16 mouse cellular contexts compared by ENCODE assay signal in genomic region chr19:47445726-47446125, GRCm38 (mm10). TPM values are rescaled to one million over a fixed set of nuclear protein-coding genes. Genes with fewer than 3 reads are reported as not detected.
A peak's percentile ranks its signal among the peaks of the same experiment; 100 is the strongest.
DNase-seq lines count a peak whose midpoint lies in the region; ATAC-seq lines count a peak whose summit lies in the region.
"Had no signal": no experiment of that assay in that cellular context is flagged by ENCODE, and none has a peak within 500 bp of the region (broad histone marks: within the 10 kb centered on the region; RNA-seq: fewer than 3 reads in every experiment).

No protein-coding gene starts in this region.

- no peak for ATAC-seq in liver, embryonic 15.5 days (ENCODE audit: insufficient read depth)
- ATAC-seq in stomach, embryonic 16.5 days (ENCODE audit: insufficient read depth, low FRiP score): no peak
- ATAC-seq in granulocyte monocyte progenitor cell, adult 5-6 weeks (replicated peaks; ENCODE audit: poor library complexity, severe bottlenecking): no peak

- peak overlapping the region; percentile 52; the same call in 1 of the 2 replicates for H3K27ac ChIP-seq in heart, embryonic 10.5 days
- H3K27ac ChIP-seq in liver, embryonic 15.5 days (replicated peaks): no peak overlapping the region
- H3K27ac ChIP-seq in stomach, embryonic 16.5 days (ENCODE audit: low read length): 0 out of 2 replicates have a peak overlapping the region, but pooled peaks have one; percentile 11
- H3K27ac ChIP-seq: hindbrain, embryonic 13.5 days; midbrain, embryonic 12.5 days had no signal

- H3K9me3 ChIP-seq in heart, embryonic 10.5 days: no peaks in the 10 kb centered on the region
- H3K9me3 ChIP-seq in liver, embryonic 15.5 days (replicated peaks): no peaks in the 10 kb centered on the region
- no peaks in the 10 kb centered on the region for H3K9me3 ChIP-seq in stomach, embryonic 16.5 days (replicated peaks; ENCODE audit: control insufficient read depth, low read length)
- H3K9me3 ChIP-seq: hindbrain, embryonic 13.5 days; midbrain, embryonic 12.5 days had no signal

- H3K36me3 ChIP-seq in heart, embryonic 10.5 days: no peaks in the 10 kb centered on the region
- no peaks in the 10 kb centered on the region for H3K36me3 ChIP-seq in liver, embryonic 15.5 days (replicated peaks)
- H3K36me3 ChIP-seq in stomach, embryonic 16.5 days (ENCODE audit: control insufficient read depth, insufficient read depth, low read length): no peaks in the 10 kb centered on the region
- H3K36me3 ChIP-seq: hindbrain, embryonic 13.5 days; midbrain, embryonic 12.5 days had no signal

- H3K27me3 ChIP-seq in heart, embryonic 10.5 days (ENCODE audit: insufficient read depth, poor library complexity, severe bottlenecking): no peaks in the 10 kb centered on the region
- H3K27me3 ChIP-seq in liver, embryonic 15.5 days: no peaks in the 10 kb centered on the region
- H3K27me3 ChIP-seq in stomach, embryonic 16.5 days (ENCODE audit: control insufficient read depth, insufficient read depth, low read length): no peaks in the 10 kb centered on the region
- H3K27me3 ChIP-seq: hindbrain, embryonic 13.5 days had no signal

- H3K4me2 ChIP-seq in liver, embryonic 15.5 days: 0 out of 2 replicates have a peak overlapping the region, but pooled peaks have one; percentile 10
- H3K4me2 ChIP-seq in stomach, embryonic 16.5 days (ENCODE audit: low read depth, low read length): peak overlapping the region; percentile 2; the same call in 1 of the 2 replicates
- H3K4me2 ChIP-seq: hindbrain, embryonic 13.5 days; midbrain, embryonic 12.5 days had no signal

- 85% methylated on average over 6 of the region's 6 CpGs for WGBS in heart, embryonic 10.5 days
- 67% methylated on average over 6 of the region's 6 CpGs for WGBS in liver, embryonic 15.5 days (ENCODE audit: insufficient replicate concordance)
- WGBS in stomach, embryonic 16.5 days: 58% methylated on average over 6 of the region's 6 CpGs

- intact Hi-C loops in heart, postnatal 25 days (cut with DNase I): no loop called here

- H3K4me1 ChIP-seq in heart, embryonic 10.5 days: peaks cover 99% of the 10 kb centered on the region
- peaks cover 79% of the 10 kb centered on the region for H3K4me1 ChIP-seq in liver, embryonic 15.5 days (replicated peaks)
- peaks cover 71% of the 10 kb centered on the region for H3K4me1 ChIP-seq in stomach, embryonic 16.5 days (ENCODE audit: control insufficient read depth, insufficient read depth, low read length)

- no peak for DNase-seq in heart, embryonic 10.5 days (ENCODE audit: low spot score)
- DNase-seq in heart, postnatal 25 days (ENCODE audit: low spot score): no peak
- peak; percentile 51 to 71 for DNase-seq in lung, adult 18-20 months
- no peak for DNase-seq in lung, postnatal 25 days (ENCODE audit: low spot score)
- DNase-seq in layer of hippocampus, postnatal 10 days (ENCODE audit: low spot score in 2 of 2): no peak
- DNase-seq: cerebellum, adult 11 months; cerebellum, postnatal 36 days; kidney, adult 2 months; layer of hippocampus, postnatal 36 days; left cerebral cortex, postnatal 4 days; right cerebral cortex, adult 18-20 months had no signal

- H3K9ac ChIP-seq in liver, embryonic 15.5 days: no peak overlapping the region
- no peak overlapping the region for H3K9ac ChIP-seq in stomach, embryonic 16.5 days (ENCODE audit: low read length)
- H3K9ac ChIP-seq: hindbrain, embryonic 13.5 days; midbrain, embryonic 12.5 days had no signal

- H3K4me3 ChIP-seq in heart, embryonic 10.5 days: no peak overlapping the region
- no peak overlapping the region for H3K4me3 ChIP-seq in liver, embryonic 15.5 days (replicated peaks)
- no peak overlapping the region for H3K4me3 ChIP-seq in stomach, embryonic 16.5 days (replicated peaks; ENCODE audit: low read length)
- H3K4me3 ChIP-seq: hindbrain, embryonic 13.5 days; midbrain, embryonic 12.5 days had no signal

RNA-seq across cellular contexts. Expression of gene Sh3pxd2a, which starts 18.5 kb away (rescaled TPM):
- 3.4 and 3.9 TPM in 2 replicates for polyA plus RNA-seq in heart, embryonic 10.5 days (2016; fragmentation: Nextera tagmentation; extraction: Ambion mirVana)
- total RNA-seq in heart, postnatal 25 days (2021): 10 to 100 TPM; 63.5 to 63.6 TPM
- 0.50 and 0.63 TPM in 2 replicates for polyA plus RNA-seq in liver, embryonic 15.5 days (2015; fragmentation: Nextera tagmentation; extraction: Ambion mirVana)
- polyA plus RNA-seq in stomach, embryonic 16.5 days (2015; fragmentation: Nextera tagmentation; extraction: Ambion mirVana): 6.3 and 6.6 TPM in 2 replicates
- total RNA-seq in layer of hippocampus, postnatal 10 days (2021): 10 to 100 TPM; 28.0 to 29.1 TPM
- 1.9 and 3.1 TPM in 2 replicates for total RNA-seq in granulocyte monocyte progenitor cell, adult 5-6 weeks (2014; fragmentation: Nextera tagmentation)
- total RNA-seq in granulocyte monocyte progenitor cell, adult 5-6 weeks (2017): 1.1 and 1.2 TPM in 2 replicates

Comparison
In these comparisons a context has a peak if more than half of its experiments do, and no peak if none do; other contexts are left out.
1. DNase-seq: peak in lung, adult 18-20 months (2 of 2); none in heart, embryonic 10.5 days (single experiment), heart, postnatal 25 days (single experiment), lung, postnatal 25 days (single experiment) and layer of hippocampus, postnatal 10 days (0 of 2).
2. RNA of gene Sh3pxd2a, which starts 18.5 kb away (total RNA-seq): 63.5 to 63.6 TPM in heart, postnatal 25 days and 28.0 to 29.1 TPM in layer of hippocampus, postnatal 10 days; 1.1 to 3.1 TPM in granulocyte monocyte progenitor cell, adult 5-6 weeks; every median in the first group is over 4 times any median in the second.